Mouse (Mus musculus): Measurements from ENCODE around the gene Cfap58. TPM values are rescaled to one million over a fixed set of nuclear protein-coding genes. Genes with fewer than 3 reads are reported as not detected.
A peak's percentile ranks its signal among the peaks of the same experiment; 100 is the strongest.

Gene Cfap58
- polyA plus RNA-seq, 1 experiment = not detected

DNA sequence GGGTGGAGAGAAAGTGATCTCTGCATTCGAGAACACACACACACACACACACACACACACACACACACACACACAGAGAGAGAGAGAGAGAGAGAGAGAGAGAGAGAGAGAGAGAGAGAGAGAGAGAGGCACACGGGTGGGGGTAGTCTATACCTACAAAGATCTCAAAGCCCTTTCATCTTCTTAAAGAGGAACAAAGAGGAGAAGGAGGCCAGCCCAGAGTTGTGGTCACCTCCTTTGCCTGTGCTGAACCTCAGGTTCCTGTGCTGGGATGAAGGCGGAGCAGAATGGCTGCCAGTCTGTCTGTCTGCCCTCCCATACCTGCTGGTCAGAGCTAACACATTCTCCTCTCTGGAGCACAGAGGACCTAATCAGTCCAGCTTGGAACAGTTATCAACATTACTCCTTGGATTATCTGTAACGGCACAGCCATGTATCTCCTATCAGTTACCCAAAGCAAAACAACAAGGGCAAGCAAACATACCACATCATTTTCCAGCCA, 27.3 kb upstream of the Cfap58 start:
- no peak for TF ChIP-seq USF1 (IDR thresholded peaks at IDR 0.05; ENCODE audit: low read depth)
- TF ChIP-seq FOSL1 (IDR thresholded peaks at IDR 0.05; ENCODE audit: insufficient read depth, low read length, poor library complexity, severe bottlenecking) = no peak
- TF ChIP-seq CEBPB (IDR thresholded peaks at IDR 0.05; ENCODE audit: low read depth) = no peak
- no peak for TF ChIP-seq MAX (IDR thresholded peaks at IDR 0.05)
- no peak for TF ChIP-seq MYOD1 (IDR thresholded peaks at IDR 0.05; ENCODE audit: control insufficient read depth, insufficient read length, low read depth)
- no peak for TF ChIP-seq MYOG (IDR thresholded peaks at IDR 0.05; ENCODE audit: control insufficient read depth, extremely low read depth, insufficient read length)
- no peak for TF ChIP-seq CTCF (IDR thresholded peaks at IDR 0.05; ENCODE audit: control insufficient read depth, insufficient read depth, insufficient read length)
- Histone ChIP-seq H3ac (ENCODE audit: control insufficient read depth, insufficient read length, low read depth) (no peak overlapping the region), H3K4me3 (ENCODE audit: insufficient read depth, poor library complexity, severe bottlenecking) (no peak overlapping the region), H3K27me3 (ENCODE audit: control insufficient read depth, insufficient read depth, insufficient read length) (no peaks in the 10 kb centered on the region), H3K36me3 (ENCODE audit: control insufficient read depth, insufficient read depth) (peaks cover 78% of the 10 kb centered on the region), H3K79me2 (ENCODE audit: control insufficient read depth, insufficient read depth) (peaks cover 97% of the 10 kb centered on the region), H3K79me3 (ENCODE audit: low read depth) (peaks cover 82% of the 10 kb centered on the region)

- H3K4me3 ChIP-seq (ENCODE audit: insufficient read depth, poor library complexity, severe bottlenecking) = no peak overlapping the region
- no peak overlapping the region for H3ac ChIP-seq (ENCODE audit: control insufficient read depth, insufficient read length, low read depth)
- H3K79me2 ChIP-seq (ENCODE audit: control insufficient read depth, insufficient read depth) = peaks cover 97% of the 10 kb centered on the region
- peaks cover 78% of the 10 kb centered on the region for H3K36me3 ChIP-seq (ENCODE audit: control insufficient read depth, insufficient read depth)
- no peaks in the 10 kb centered on the region for H3K27me3 ChIP-seq (ENCODE audit: control insufficient read depth, insufficient read depth, insufficient read length)
- TF ChIP-seq MYOG (IDR thresholded peaks at IDR 0.05; ENCODE audit: control insufficient read depth, extremely low read depth, insufficient read length) = no peak
- no peak for TF ChIP-seq CTCF (IDR thresholded peaks at IDR 0.05; ENCODE audit: control insufficient read depth, insufficient read depth, insufficient read length)
- no peak for TF ChIP-seq CEBPB (IDR thresholded peaks at IDR 0.05; ENCODE audit: low read depth)
- TF ChIP-seq MAX (IDR thresholded peaks at IDR 0.05) = no peak
- no peak for TF ChIP-seq MYOD1 (IDR thresholded peaks at IDR 0.05; ENCODE audit: control insufficient read depth, insufficient read length, low read depth)
- no peak for TF ChIP-seq USF1 (IDR thresholded peaks at IDR 0.05; ENCODE audit: low read depth)
- TF ChIP-seq FOSL1 (IDR thresholded peaks at IDR 0.05; ENCODE audit: insufficient read depth, low read length, poor library complexity, severe bottlenecking) = no peak
- H3K79me3 ChIP-seq (ENCODE audit: low read depth) = peaks cover 82% of the 10 kb centered on the region
Observed at GRCm38 (mm10) chr19:47910751-47911150, 26.7 kb upstream of the Cfap58 start.

DNA sequence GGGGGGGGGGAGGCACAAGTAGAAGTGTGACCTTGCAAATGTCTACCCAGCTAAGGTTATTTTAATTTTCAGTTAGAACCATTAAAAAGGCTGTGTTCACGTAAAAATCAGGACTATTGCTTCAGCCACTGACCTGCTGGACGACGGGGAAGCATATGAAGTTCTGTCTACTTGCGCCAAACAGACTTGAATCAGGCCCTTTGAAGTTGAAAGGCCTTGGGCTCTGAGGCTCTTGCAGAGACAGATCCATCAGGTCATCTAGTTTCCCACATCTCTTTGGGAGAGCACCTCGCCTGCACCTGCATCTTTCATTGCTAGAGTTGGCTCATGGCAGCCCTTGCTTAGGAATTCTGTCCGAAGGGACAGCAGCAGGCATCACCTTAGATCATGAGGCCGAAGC, 24.1 kb upstream of the Cfap58 start:
- Histone ChIP-seq H3K79me2 (ENCODE audit: control insufficient read depth, insufficient read depth) (peaks cover 100% of the 10 kb centered on the region), H3K79me3 (ENCODE audit: low read depth) (peaks cover 89% of the 10 kb centered on the region), H3K36me3 (ENCODE audit: control insufficient read depth, insufficient read depth) (peaks cover 65% of the 10 kb centered on the region), H3K4me3 (ENCODE audit: insufficient read depth, poor library complexity, severe bottlenecking) (no peak overlapping the region), H3ac (ENCODE audit: control insufficient read depth, insufficient read length, low read depth) (no peak overlapping the region), H3K27me3 (ENCODE audit: control insufficient read depth, insufficient read depth, insufficient read length) (no peaks in the 10 kb centered on the region)
- no peak for TF ChIP-seq USF1 (IDR thresholded peaks at IDR 0.05; ENCODE audit: low read depth)
- no peak for TF ChIP-seq CEBPB (IDR thresholded peaks at IDR 0.05; ENCODE audit: low read depth)
- TF ChIP-seq CTCF (IDR thresholded peaks at IDR 0.05; ENCODE audit: control insufficient read depth, insufficient read depth, insufficient read length) = no peak
- TF ChIP-seq MYOD1 (IDR thresholded peaks at IDR 0.05; ENCODE audit: control insufficient read depth, insufficient read length, low read depth) = no peak
- no peak for TF ChIP-seq MAX (IDR thresholded peaks at IDR 0.05)
- no peak for TF ChIP-seq MYOG (IDR thresholded peaks at IDR 0.05; ENCODE audit: control insufficient read depth, extremely low read depth, insufficient read length)
- TF ChIP-seq FOSL1 (IDR thresholded peaks at IDR 0.05; ENCODE audit: insufficient read depth, low read length, poor library complexity, severe bottlenecking) = no peak

GRCm38 (mm10) chr19:47914191-47914590, 23.3 kb upstream of the Cfap58 start:
- peaks cover 60% of the 10 kb centered on the region for H3K36me3 ChIP-seq (ENCODE audit: control insufficient read depth, insufficient read depth)
- peaks cover 88% of the 10 kb centered on the region for H3K79me3 ChIP-seq (ENCODE audit: low read depth)
- no peak for TF ChIP-seq FOSL1 (IDR thresholded peaks at IDR 0.05; ENCODE audit: insufficient read depth, low read length, poor library complexity, severe bottlenecking)
- TF ChIP-seq MAX (IDR thresholded peaks at IDR 0.05) = no peak
- no peak for TF ChIP-seq USF1 (IDR thresholded peaks at IDR 0.05; ENCODE audit: low read depth)
- no peak for TF ChIP-seq CEBPB (IDR thresholded peaks at IDR 0.05; ENCODE audit: low read depth)
- no peak for TF ChIP-seq MYOD1 (IDR thresholded peaks at IDR 0.05; ENCODE audit: control insufficient read depth, insufficient read length, low read depth)
- TF ChIP-seq MYOG (IDR thresholded peaks at IDR 0.05; ENCODE audit: control insufficient read depth, extremely low read depth, insufficient read length) = no peak
- no peak for TF ChIP-seq CTCF (IDR thresholded peaks at IDR 0.05; ENCODE audit: control insufficient read depth, insufficient read depth, insufficient read length)
- no peak overlapping the region for H3ac ChIP-seq (ENCODE audit: control insufficient read depth, insufficient read length, low read depth)
- no peaks in the 10 kb centered on the region for H3K27me3 ChIP-seq (ENCODE audit: control insufficient read depth, insufficient read depth, insufficient read length)
- no peak overlapping the region for H3K4me3 ChIP-seq (ENCODE audit: insufficient read depth, poor library complexity, severe bottlenecking)
- H3K79me2 ChIP-seq (ENCODE audit: control insufficient read depth, insufficient read depth) = peaks cover 99% of the 10 kb centered on the region

DNA sequence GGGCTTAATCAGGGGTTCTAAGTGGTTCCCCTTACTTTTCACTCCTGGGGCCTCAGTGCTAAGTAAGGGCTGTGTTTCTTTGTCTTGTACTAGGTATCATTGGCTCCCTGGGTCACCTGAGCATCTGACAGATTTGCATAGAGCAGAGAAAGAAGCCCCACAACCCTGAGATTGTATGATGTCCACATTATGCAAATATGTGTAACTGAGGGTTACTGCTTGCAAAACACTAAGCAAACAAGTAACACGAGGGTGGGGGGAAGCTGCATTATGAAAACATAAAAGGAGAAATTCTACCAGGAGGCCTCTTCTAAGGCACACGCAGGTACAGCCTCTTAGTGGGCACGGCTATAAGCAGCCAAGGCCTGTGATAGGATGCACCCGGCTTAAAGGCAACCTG, 22.2 kb upstream of the Cfap58 start:
- Histone ChIP-seq H3K4me3 (ENCODE audit: insufficient read depth, poor library complexity, severe bottlenecking) (no peak overlapping the region), H3K36me3 (ENCODE audit: control insufficient read depth, insufficient read depth) (peaks cover 53% of the 10 kb centered on the region), H3K79me3 (ENCODE audit: low read depth) (peaks cover 81% of the 10 kb centered on the region), H3K79me2 (ENCODE audit: control insufficient read depth, insufficient read depth) (peaks cover 89% of the 10 kb centered on the region), H3ac (ENCODE audit: control insufficient read depth, insufficient read length, low read depth) (no peak overlapping the region), H3K27me3 (ENCODE audit: control insufficient read depth, insufficient read depth, insufficient read length) (no peaks in the 10 kb centered on the region)
- no peak for TF ChIP-seq MAX (IDR thresholded peaks at IDR 0.05)

GRCm38 (mm10) chr19:47917396-47917795, 20.1 kb upstream of the Cfap58 start:
- Histone ChIP-seq H3K4me3 (ENCODE audit: insufficient read depth, poor library complexity, severe bottlenecking) (peak overlapping the region; percentile 74), H3ac (ENCODE audit: control insufficient read depth, insufficient read length, low read depth) (peak overlapping the region; percentile 99), H3K27me3 (ENCODE audit: control insufficient read depth, insufficient read depth, insufficient read length) (no peaks in the 10 kb centered on the region), H3K36me3 (ENCODE audit: control insufficient read depth, insufficient read depth) (peaks cover 32% of the 10 kb centered on the region), H3K79me2 (ENCODE audit: control insufficient read depth, insufficient read depth) (peaks cover 67% of the 10 kb centered on the region), H3K79me3 (ENCODE audit: low read depth) (peaks cover 63% of the 10 kb centered on the region)
- TF ChIP-seq MYOD1 (IDR thresholded peaks at IDR 0.05; ENCODE audit: control insufficient read depth, insufficient read length, low read depth) = peak; percentile 16
- no peak for TF ChIP-seq USF1 (IDR thresholded peaks at IDR 0.05; ENCODE audit: low read depth)

Measured in C2C12 (cell line).